Mouse (Mus musculus): ENCODE results near the gene Olfr620.

The Olfr620 gene

GRCm38 (mm10) chr7:103612434-103612833 lies at the start of gene Olfr620:
Olfr620 (minus strand) TSS chr7:103612534.
- DNase-seq: no peak

- no peak for DNase-seq
These were observed 31.7 kb upstream of the Olfr620 start for GRCm38 (mm10) chr7:103644070-103644469.

GRCm38 (mm10) chr7:103642602-103643001 lies 30.3 kb upstream of the Olfr620 start, which contains the start of gene Olfr622:
Olfr622 (minus strand) TSS chr7:103642702.
- DNase-seq: no peak

GRCm38 (mm10) chr7:103636795-103637194 lies 24.5 kb upstream of the Olfr620 start:
- no peak for DNase-seq

GRCm38 (mm10) chr7:103607425-103607824 lies 4.9 kb downstream of the Olfr620 start:
- DNase-seq: no peak

- no peak for DNase-seq
These were observed 12.1 kb downstream of the Olfr620 start, which contains the start of gene Olfr619 for GRCm38 (mm10) chr7:103600275-103600674. Olfr619 (plus strand) TSS chr7:103600575.

- DNase-seq: no peak
These were observed 22.5 kb downstream of the Olfr620 start, which contains the start of gene Olfr618 for GRCm38 (mm10) chr7:103589803-103590202. Olfr618 (plus strand) TSS chr7:103590103.

GRCm38 (mm10) chr7:103572761-103573160 lies 39.6 kb downstream of the Olfr620 start, which contains the start of gene Olfr617:
Olfr617 (plus strand) TSS chr7:103573061.
- no peak for DNase-seq

GRCm38 (mm10) chr7:103569043-103569442 lies 43.3 kb downstream of the Olfr620 start, which contains the start of gene Olfr616:
Olfr616 (minus strand) TSS chr7:103569143.
- no peak for DNase-seq

GRCm38 (mm10) chr7:103555779-103556178 lies 56.6 kb downstream of the Olfr620 start, which contains the start of gene Olfr615:
Olfr615 (plus strand) TSS chr7:103556079.
- no peak for DNase-seq

Data from thymus, postnatal 25 days (tissue).